Mouse (Mus musculus): Measurements from ENCODE around the gene Olfr71. TPM values are rescaled to one million over a fixed set of nuclear protein-coding genes. Genes with fewer than 3 reads are reported as not detected.

The Olfr71 gene
- total RNA-seq (2021), result not detected

DNA sequence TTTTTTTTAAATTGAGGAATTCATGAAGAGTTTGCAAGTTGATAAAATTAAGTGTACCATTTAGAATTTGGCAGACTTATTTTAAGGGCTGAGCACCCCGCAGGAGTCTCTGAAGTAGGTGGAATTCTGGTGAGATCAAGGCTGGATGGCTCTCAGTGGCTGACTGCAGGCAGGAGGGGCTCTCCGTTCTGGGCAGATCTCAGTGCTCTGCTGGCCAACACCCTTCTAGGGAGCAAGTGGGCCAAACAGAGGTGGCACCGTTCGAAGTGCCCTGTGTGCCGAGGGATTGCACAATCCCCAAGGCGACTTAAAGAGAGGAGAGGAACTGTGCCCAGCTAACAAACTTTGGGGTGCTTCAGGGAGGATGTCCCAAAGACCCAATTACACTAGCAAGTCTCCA lies at the start of gene Olfr71:
Gene Olfr71 (minus strand): TSS at position 387 of the 400 bp plus-strand sequence.
- no peak for DNase-seq
- intact Hi-C loops (cut with DNase I), result no loop called here

DNA sequence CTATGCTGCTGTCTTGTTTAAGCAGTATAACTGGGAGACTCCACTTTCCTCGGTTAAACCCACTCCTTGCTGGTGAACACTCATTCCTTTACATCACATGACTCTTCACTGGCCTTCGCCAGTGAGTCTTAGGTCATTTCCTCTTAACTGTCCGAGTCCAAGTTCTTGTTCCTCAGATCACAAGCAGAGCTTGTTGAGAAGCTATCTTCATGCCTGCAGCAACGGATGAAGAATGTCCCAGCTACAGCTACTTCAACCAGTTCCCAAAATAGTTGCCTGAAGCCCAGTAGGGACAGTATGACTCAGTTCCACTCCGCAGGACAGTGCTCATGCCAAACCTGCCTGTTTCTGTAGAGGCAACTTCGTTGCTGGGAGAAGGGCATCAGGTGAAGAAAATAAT lies 47.2 kb upstream of the Olfr71 start:
- intact Hi-C loops (cut with DNase I), result no loop called here
- no peak for DNase-seq

DNA sequence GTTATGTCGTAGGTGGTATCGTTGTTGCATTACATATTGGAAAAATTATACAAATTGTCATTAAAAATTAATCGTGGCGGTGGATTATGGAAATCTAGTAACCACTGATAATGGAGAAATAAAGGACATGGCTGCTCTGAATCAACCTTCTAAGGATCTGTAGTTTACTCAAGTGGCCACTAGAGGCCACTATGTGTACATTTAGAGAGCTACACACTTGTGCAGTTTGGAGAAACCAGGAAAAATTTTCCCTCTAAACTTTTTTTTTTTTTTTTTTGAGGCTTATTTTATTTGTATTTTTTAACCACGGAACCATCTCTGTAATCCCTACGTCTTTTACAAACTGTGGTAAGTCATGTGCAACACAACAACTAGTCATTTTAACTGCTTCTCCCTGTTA lies 35.1 kb upstream of the Olfr71 start:
- DNase-seq, result no peak
- intact Hi-C loops (cut with DNase I), result loop anchor here (5.0 kb wide), 1 partner anchor 117 kb away; no protein-coding TSS in a partner anchor

DNA sequence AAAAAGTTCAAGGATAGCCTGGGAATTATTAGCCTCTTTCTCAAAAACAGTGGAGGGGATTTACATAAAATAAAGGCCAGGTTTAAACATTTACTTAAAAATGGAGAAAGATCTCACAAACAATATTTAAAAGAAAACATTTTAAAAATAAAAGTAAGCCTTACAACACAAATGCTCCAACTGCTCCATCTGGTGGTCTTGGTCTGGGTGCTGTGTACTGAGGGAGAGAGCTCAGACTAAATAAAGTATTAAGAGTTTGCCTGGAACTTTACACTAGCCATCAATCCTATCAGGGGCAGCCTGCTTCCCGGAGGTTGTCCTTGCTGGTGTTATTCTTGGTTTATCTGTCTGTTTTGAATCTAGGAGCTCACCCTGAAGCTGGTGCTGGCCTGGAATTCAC lies 33.0 kb upstream of the Olfr71 start:
- no peak for DNase-seq
- intact Hi-C loops (cut with DNase I), result loop anchor here (5.0 kb wide), 1 partner anchor 111 kb away; the partner anchor contains the start of gene Npr2

DNA sequence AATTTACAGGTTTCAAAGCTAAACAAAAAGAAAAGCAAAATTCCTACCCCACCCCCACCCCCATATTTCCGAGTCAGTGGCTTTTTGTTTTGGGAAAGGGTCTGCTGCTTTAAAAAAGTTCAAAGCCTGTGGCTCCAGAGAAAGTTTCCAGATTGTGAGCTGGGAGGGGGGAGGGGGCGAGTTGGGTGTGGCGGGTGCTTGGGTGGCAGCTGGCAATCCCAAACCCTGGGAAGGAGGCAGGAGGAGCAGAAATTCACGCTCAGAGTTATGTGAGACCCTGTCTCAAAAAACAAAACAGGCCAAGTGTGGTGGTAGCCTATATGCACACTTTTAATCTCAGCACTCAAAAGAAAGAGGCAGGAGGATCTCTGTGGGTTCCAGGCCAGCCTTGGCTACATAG lies 32.6 kb upstream of the Olfr71 start:
- intact Hi-C loops (cut with DNase I), result loop anchor here (5.0 kb wide), 1 partner anchor 110 kb away; the partner anchor contains the start of gene Npr2
- no peak for DNase-seq

DNA sequence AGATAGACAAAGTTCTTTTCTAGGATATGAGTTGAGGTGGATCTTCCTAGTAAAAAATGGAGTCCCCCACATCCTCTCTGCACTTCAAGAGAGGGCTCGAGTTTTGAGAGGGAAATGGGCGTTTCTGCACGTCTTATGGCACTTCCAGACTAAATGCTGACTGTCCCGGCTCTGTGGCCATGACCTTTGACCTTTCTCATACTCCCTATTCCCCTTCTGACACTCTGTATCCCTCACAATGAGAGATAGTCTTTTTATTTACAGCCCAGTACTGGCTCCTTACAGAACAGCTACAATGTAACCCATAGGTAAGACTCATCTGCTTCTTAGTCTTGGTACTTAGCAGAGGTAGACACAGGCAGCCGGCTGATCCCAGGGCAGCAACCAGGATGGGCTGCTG lies 31.5 kb upstream of the Olfr71 start:
- no peak for DNase-seq
- intact Hi-C loops (cut with DNase I), result loop anchor here (5.0 kb wide), 1 partner anchor 109 kb away; the partner anchor contains the start of gene Npr2

DNA sequence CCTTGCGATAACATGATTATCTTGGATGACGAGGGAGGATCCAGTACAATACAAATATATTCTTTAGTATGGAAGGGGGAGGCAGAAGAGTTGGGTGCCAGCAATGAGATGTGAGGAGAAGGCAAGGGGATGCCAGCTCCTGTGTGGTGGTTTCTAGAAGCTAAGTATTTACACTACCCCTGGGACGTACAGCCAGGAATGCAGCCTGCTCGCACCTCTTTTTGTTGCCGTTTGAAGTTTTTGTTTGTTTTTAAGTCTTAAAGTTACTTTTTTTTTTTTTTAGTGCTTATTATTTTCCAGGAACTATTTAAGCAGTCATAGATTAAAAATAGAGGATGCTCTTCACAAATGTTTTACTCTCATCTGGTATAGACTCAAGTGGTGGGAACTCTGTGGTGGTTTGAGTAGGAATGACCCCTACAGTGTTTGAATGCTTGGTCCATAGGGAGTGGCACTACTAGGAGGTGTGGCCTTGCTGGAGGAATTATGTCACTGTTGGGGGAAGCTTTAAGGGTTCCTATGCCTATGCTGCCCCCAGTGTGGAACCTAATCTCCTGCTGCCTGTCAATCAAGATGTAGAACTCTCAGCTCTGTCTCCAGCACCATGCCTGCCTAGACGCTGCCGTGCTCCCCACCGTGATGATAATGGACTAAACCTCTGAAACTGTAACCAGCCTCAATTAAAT lies 29.1 kb upstream of the Olfr71 start:
- intact Hi-C loops (cut with DNase I), result no loop called here
- no peak for DNase-seq

DNA sequence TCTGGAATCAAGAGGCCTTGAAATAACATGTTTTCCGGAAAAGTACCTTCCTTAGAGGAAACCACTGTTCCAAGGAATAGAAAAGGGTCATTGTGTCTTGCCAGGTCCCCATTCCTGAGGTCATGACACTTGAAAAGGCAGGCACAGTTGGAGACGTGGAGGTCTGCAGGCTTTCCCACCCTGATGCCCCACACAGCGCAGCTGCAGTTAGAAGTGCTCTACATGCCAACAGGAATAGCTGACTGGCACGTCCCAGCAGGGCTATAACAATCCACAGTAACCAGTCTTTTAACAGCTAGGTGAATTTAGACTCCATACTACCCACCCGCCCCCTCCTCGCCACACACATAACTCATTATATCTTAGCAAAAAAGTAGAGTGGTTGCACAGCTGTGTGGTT lies 27.1 kb upstream of the Olfr71 start:
- intact Hi-C loops (cut with DNase I), result no loop called here
- no peak for DNase-seq

DNA sequence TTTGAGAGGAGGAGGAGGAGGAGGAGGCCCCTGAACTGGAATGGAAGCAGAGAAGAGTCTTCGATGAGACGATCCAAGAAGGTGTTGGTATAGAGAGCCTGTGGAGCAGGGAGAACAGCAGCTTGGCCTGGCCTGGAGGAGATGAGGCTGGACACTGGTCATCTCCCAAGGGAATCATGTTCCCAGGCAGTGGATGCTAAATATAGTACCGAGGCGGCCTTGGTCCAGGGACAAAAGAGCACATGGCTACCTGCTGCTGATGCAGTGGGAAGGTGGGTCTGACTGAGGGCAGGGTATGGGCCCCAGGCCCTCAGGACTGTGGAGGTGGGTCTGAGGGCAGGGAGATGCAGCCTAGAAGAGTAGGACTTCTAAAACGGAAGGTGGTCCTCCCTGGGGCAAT lies 23.1 kb upstream of the Olfr71 start:
- intact Hi-C loops (cut with DNase I), result no loop called here
- no peak for DNase-seq

DNA sequence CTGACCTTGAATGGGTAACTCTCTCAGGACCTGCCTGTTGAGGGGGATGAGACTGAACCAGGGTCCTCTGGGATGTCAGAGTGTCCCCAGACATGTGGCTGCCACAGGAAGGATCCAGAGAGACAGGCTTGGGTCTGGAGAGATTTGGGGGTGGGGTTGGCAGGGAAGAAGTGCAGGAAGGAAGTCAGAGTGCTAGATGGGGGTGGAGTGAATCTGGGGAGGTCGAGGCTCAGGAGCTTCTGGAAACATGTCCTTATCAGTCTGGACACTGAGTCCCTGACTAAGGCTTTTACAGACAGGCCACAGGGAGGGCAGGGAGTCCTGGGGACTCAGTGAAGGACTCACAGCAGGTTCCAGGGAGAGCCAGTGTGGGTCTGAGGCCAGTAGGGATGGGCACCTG lies 22.1 kb upstream of the Olfr71 start:
- DNase-seq, result no peak
- intact Hi-C loops (cut with DNase I), result no loop called here

DNA sequence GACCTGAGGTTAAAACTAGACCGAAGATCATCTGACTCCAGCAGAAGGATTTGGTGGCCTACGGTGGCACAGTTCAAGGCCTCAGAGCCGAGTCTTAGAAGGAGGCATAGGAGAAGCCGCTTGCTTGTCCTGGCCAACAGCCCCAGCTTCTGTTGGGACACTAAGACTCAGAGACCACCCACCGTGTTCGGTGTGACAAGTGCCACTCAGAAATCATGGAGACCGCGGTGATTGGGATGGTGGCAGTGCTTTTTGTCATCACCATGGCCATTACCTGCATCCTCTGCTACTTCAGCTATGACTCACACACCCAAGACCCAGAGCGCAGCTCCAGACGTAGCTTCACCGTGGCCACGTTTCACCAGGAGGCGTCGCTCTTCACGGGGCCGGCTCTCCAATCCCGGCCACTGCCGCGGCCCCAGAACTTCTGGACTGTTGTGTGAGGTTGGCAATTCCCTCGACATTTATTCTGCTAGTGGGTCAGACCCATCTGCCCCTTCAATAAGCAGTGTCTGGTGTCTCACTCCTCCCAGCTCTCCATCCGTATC lies 20.8 kb upstream of the Olfr71 start:
- intact Hi-C loops (cut with DNase I), result no loop called here
- no peak for DNase-seq

DNA sequence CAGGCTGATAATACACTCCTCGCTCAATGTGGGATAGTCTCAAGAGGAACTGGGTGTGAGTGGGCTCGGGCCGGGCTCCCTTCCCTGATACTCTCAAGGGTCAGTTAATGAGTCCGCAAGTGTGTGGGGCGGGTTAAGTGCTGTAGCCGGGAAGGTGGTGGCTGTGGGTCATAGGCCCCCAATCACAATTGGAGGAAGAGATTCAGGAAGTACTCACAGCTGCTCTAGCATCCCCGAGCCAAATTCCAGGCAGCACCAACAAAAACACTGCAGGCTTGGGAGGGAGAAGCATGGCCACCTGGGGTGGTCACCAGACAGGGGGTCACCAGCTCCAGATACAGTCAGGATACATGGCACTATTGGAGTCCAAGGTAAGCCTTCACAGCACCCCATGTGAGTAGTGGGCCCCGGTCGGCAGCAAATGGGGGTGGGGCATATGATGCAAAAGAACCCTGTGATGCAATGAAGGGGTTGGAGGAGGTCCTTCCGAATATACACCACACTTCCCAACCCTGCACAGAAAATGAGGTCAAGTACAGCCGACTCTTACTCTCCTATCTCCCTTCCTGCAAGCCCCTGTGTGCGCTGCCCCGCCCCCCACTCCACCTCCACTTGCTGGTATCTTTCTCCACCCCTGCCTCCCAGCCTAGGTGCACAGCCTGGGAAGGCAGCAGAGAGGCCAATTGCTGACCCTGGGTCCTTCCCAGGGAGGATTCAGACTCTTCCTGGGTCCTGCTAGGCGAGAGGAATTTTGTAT lies 19.9 kb upstream of the Olfr71 start, which contains the start of gene Spaar:
Gene Spaar (plus strand): TSS at position 241 of the 757 bp plus-strand sequence.
- no peak for DNase-seq
- intact Hi-C loops (cut with DNase I), result no loop called here

DNA sequence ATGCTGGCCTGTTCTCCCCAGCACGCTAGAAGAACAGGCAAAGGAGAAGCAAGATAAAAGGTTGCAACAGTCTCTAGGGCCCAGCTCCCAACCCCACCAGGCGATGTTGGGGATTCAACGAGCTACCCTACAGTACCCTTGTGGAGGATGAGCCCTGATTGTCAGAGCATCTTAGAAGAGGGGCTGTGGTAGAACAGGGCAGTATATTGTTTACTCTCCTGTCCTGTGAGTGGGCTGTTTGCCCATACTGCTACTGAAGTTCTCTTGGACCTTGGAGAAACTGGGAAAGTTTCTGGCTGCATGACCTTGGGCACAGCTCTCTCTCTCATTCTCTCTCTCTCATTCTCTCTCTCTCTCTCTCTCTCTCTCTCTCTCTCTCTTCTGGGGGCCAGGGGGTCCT lies 19.1 kb upstream of the Olfr71 start:
- intact Hi-C loops (cut with DNase I), result no loop called here
- no peak for DNase-seq

DNA sequence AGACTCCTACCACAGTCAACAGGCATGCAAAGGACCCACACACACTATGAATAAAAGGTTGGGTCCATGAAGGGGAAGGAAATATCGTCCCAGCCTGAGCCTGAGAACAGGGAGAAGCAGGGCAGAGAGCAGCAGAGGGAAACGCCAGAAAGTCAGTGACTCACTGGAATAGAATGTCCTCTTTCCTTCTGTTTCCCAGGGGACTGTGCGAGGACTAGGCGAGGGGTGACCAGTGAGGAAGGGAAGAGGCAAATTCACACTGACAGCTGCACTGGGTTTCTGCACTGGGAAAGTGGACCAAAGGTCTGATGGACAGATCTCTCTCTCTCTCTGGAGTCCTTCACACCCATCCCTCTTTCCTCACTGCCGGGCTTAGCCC lies 18.5 kb upstream of the Olfr71 start:
- no peak for DNase-seq
- intact Hi-C loops (cut with DNase I), result no loop called here

DNA sequence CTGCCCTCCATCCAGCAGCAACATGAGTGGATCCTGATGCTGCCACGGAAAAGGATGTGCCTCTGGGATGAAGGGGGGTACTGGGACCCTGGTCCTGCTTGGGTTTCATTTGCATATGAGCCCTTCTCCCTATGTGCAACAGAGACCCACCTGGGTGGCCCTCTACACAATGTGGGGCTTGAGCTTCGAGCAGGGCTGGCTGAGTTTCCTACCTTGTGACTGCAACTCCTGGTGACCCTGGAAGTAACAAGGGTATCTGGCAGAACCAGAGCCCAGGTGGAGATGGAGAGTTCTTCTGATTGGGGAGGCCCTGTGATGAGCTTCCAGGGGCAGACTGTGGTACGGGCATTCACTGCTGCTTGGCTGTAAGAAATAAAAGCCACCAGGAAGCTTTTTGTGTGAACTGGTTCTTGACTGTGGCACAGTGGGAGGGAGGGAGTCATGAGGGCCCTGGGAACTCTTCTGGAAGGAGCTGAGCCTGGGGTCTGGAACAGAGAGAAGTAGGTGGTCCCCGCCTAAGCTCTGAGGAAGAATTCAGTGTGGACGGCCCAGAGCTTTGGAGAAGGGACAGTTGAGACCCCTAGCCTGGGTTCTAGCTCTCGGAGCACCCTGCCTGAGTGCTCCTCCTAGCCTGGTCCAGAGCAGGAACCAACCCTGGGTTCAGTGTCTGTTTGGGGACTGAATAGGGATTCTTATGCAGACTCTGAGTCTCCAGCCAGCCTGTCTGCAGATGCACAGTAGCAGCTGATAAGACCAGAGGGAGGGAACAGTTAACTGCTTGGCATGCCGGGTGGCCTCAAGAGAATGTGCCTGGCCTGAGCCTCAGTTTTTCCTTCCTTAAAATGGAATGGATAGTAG lies 17.9 kb upstream of the Olfr71 start:
- no peak for DNase-seq
- intact Hi-C loops (cut with DNase I), result no loop called here

DNA sequence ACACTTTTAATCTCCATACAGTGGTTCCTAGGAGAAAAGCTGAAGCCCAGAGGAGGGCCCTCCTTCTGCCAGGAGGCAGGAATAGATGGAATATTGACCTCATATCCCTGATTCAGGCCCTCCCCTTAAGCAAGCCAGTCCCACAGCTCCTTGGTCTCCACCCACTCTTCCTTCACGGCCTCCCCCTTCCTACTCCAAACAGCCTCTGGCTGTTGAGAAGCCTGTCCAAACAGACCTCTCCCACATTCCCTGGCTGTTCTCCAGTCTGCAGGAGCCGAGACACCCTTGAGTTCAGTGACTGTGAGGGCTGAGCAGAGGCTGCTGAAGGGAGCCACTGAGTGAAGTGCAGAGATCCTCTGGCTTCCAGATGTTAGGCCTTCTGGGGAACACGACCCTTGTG lies 16.9 kb upstream of the Olfr71 start, which contains the start of gene Hrct1:
Gene Hrct1 (plus strand): TSS at position 194 of the 400 bp plus-strand sequence.
- intact Hi-C loops (cut with DNase I), result no loop called here
- no peak for DNase-seq

DNA sequence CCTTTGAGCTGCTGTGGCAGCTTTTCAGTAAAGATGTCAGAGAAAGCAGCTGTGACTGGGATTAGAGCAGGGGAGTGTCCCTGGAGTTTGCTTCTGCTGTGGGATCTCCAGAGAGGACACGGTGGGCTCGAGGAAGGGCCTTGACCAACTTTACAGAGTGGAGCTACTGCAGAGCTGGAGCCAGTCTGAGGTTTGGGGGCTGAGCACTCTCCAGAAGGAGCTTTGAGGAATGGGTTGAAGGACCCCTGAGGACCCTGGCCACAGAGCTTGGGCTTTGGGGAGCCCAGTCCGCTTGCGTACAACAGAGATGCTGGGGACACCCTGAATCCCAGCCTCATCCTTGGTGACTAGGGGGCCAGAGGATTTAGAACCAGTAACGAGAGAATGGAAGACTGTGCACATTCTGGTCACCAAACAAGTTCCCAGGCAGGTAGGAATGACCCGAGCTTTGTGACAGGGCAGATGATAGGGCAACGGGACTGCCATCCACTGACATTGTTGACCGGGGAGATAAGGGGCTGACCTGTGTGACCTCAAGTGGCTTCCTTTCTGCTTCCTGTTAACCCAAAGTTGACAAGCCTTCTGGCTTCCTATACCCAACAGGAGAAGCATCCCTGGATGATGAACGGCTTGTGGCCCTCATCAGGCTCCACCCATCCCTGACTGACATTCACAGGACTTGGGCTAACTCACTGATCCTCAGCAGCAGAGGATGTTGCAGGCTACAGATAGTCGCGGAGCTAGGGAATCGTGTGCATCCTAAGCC lies 16.4 kb upstream of the Olfr71 start:
- DNase-seq, result no peak
- intact Hi-C loops (cut with DNase I), result no loop called here

DNA sequence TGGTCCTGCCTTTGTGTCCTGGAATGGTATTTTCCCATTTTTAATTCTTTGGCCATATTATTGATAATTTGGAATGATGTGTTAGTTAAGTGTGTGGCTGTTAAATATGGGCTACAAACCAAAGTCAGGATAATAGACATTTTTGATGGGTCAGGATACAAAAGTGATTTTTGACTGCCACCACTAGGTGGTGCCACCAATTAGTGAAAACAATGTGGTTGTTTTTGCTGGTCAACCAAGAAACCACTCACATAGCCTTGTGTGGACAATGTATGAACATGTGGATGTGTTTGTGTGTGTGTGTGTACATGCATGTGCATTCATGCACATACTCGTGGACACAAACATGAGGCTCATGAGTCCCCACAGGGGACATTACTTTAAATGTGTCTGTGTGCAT lies 14.7 kb upstream of the Olfr71 start:
- DNase-seq, result peak; percentile 47
- intact Hi-C loops (cut with DNase I), result no loop called here

DNA sequence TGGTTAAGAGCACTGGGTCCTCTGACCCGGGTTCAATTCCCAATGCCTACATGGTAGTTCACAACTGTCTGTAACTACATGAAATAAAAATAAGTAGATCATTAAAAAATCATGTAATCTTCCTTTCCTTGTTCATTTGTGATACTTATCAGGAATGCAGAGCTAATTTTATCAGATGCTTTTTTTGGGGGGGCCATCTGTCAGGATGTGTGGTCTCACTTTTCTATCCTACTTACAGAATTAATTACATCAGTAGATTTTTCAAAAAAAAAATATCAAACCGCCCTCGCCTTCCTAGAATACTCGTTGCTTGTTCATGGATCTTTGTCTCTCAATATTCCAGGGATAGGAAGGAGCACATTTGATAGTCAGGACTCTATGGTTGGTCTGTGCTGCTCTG lies 12.1 kb upstream of the Olfr71 start:
- intact Hi-C loops (cut with DNase I), result no loop called here

More for the DNA sequence above, 12.1 kb upstream of the Olfr71 start:
- DNase-seq, result no peak
